Mouse (Mus musculus) A20 (cell line): ENCODE results near the gene Ltk.

Source experiments
- DNase-seq: peaks from one replicate; pipeline ENCODE4 v3.0.0-alpha.2; 2011; ENCODE audit warnings: low read depth, low spot score

Gene Ltk

GRCm38 (mm10) chr2:119760251-119760650 is at the start of gene Ltk:
Gene Ltk, minus strand, starts transcription at chr2:119760431.
- DNase-seq: no peak

GRCm38 (mm10) chr2:119808881-119809280 is 48.6 kb upstream of the Ltk start:
- no peak for DNase-seq

GRCm38 (mm10) chr2:119808438-119808837 is 48.2 kb upstream of the Ltk start:
- no peak for DNase-seq

- no peak for DNase-seq
These were observed 45.3 kb upstream of the Ltk start for GRCm38 (mm10) chr2:119805536-119805935.

- DNase-seq: no peak
These were observed 44.5 kb upstream of the Ltk start for GRCm38 (mm10) chr2:119804776-119805175.

- DNase-seq: no peak
These were observed 44.0 kb upstream of the Ltk start for GRCm38 (mm10) chr2:119804275-119804628.

- no peak for DNase-seq
These were observed 43.5 kb upstream of the Ltk start for GRCm38 (mm10) chr2:119803618-119804274.

GRCm38 (mm10) chr2:119802767-119803617 is 42.8 kb upstream of the Ltk start:
- DNase-seq: no peak

GRCm38 (mm10) chr2:119800876-119801846 is 40.9 kb upstream of the Ltk start:
- no peak for DNase-seq

GRCm38 (mm10) chr2:119799961-119800550 is 39.8 kb upstream of the Ltk start:
- peak; percentile 63 for DNase-seq

GRCm38 (mm10) chr2:119799181-119799960 is 39.1 kb upstream of the Ltk start:
- peak; percentile 59 for DNase-seq

GRCm38 (mm10) chr2:119798246-119798927 is 38.2 kb upstream of the Ltk start:
- peak; percentile 75 for DNase-seq

GRCm38 (mm10) chr2:119797279-119797783 is 37.1 kb upstream of the Ltk start, which contains the start of gene Tyro3:
Gene Tyro3, plus strand, starts transcription at chr2:119797733.
- no peak for DNase-seq

- DNase-seq: no peak
These were observed 29.8 kb upstream of the Ltk start for GRCm38 (mm10) chr2:119789996-119790395.

GRCm38 (mm10) chr2:119787206-119787883 is 27.1 kb upstream of the Ltk start, which contains the start of gene Rpap1:
Gene Rpap1, minus strand, starts transcription at chr2:119787537.
- DNase-seq: peak; percentile 89

- peak; percentile 38 for DNase-seq
These were observed 7.0 kb upstream of the Ltk start for GRCm38 (mm10) chr2:119767246-119767645.

- DNase-seq: no peak
These were observed 3.7 kb upstream of the Ltk start for GRCm38 (mm10) chr2:119763924-119764323.

GRCm38 (mm10) chr2:119762276-119762675 is 2.0 kb upstream of the Ltk start:
- no peak for DNase-seq
